Mouse (Mus musculus) stomach, embryonic 15.5 days (tissue): ENCODE data around the gene Rgs11. TPM values are rescaled to one million over a fixed set of nuclear protein-coding genes. Genes with fewer than 3 reads are reported as not detected.

Experiments used
- ATAC-seq: fragments of 200-750 bp; cut with Nextera tagmentation; 2 replicates; pipeline ENCODE4 v1.8.0; 2017; ENCODE audit warnings: low read depth, moderate number of reproducible peaks, moderate TSS enrichment; ENCODE audit not compliant: insufficient read depth, low FRiP score
- H3K27ac ChIP-seq: fragments of 300-500 bp; sonication (generic); 2 replicates; pipeline ENCODE4 v1.5.1; 2015; ENCODE audit warnings: mild to moderate bottlenecking, inconsistent platforms
- H3K27me3 ChIP-seq: fragments of 300-500 bp; sonication (generic); replicated peaks from 2 replicates; pipeline ENCODE4 v1.6.1; 2015; ENCODE audit warnings: inconsistent platforms
- H3K36me3 ChIP-seq: fragments of 300-500 bp; sonication (generic); 2 replicates; pipeline ENCODE4 v1.6.1; 2015; ENCODE audit warnings: inconsistent platforms
- H3K4me1 ChIP-seq: fragments of 300-500 bp; sonication (generic); 2 replicates; pipeline ENCODE4 v1.6.1; 2015; ENCODE audit warnings: inconsistent platforms
- H3K4me2 ChIP-seq: fragments of 300-500 bp; sonication (generic); 2 replicates; pipeline ENCODE4 v1.6.1; 2015; ENCODE audit warnings: mild to moderate bottlenecking, inconsistent platforms
- H3K4me3 ChIP-seq: fragments of 300-500 bp; sonication (generic); replicated peaks from 2 replicates; pipeline ENCODE4 v1.5.1; 2015; ENCODE audit warnings: inconsistent platforms
- H3K9ac ChIP-seq: fragments of 300-500 bp; sonication (generic); 2 replicates; pipeline ENCODE4 v1.6.1; 2015; ENCODE audit warnings: inconsistent platforms
- H3K9me3 ChIP-seq: fragments of 300-500 bp; sonication (generic); 2 replicates; pipeline ENCODE4 v1.6.1; 2016; ENCODE audit warnings: inconsistent platforms
- WGBS: fragments of 180-500 bp; shearing (Covaris S2); methylation state at CpG from one replicate; pipeline ENCODE4 v1.1.7; 2015; 5-methylcytosine and 5-hydroxymethylcytosine counted together
- polyA plus RNA-seq: library from polyadenylated mRNA; unstranded; fragments of >200 nt; fragmentation: Nextera tagmentation; extraction: Ambion mirVana; gene quantifications from 2 replicates; pipeline ENCODE4 v1.2.1, GENCODE M21; 2015

The Rgs11 gene
- polyA plus RNA-seq, 1 experiment from 2014 or later, result 27.2 TPM

DNA sequence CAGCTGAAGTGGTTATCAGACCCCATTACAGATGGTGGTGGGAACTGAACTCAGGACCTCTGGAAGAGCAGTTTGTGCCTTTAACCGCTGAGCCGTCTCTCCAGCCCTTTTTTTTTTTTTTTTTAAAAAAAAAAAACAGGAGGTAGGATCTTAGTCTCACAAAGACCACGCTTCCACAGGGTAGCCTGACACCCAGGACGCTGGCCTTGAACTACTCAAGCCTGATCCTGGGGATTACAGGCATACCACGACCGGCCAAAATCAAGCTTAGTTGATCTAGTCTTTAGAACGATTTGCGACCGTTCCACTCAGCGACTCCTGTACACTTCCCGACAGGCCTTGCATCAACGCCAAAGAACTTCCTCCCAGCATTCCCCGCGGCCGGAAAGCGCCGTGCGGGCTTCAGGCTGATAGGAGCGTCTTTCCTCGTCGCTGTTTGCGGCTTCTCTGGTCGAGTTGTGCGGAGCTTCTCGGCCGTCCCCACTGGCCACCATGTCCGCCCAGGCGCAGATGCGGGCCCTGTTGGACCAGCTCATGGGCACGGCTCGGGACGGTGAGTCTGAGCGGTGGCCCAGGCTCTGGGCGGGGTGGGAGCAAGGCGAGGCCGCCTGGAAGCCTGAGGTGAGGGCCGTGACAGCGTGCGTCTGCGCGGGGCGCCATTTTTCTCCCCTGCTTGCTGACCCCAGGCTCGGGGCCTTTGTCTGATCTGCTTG, 49.9 kb downstream of the Rgs11 start, which contains the start of gene Luc7l:
Luc7l (plus strand) TSS at position 358 of the 713 bp plus-strand sequence.
- peak within 1 kb of the TSS; percentile 94 for H3K9ac ChIP-seq
- H3K9me3 ChIP-seq, result no peaks in the 10 kb centered on the region
- peaks cover 10% of the 10 kb centered on the region; the same call in 1 of the 2 replicates for H3K36me3 ChIP-seq
- ATAC-seq, result peak; percentile 95
- WGBS, result 1% methylated on average over 42 of the region's 43 CpGs
- peak within 1 kb of the TSS; percentile 57 for H3K4me2 ChIP-seq
- H3K4me1 ChIP-seq, result peaks cover 4% of the 10 kb centered on the region; the same call in 1 of the 2 replicates
- no peaks in the 10 kb centered on the region for H3K27me3 ChIP-seq
- H3K27ac ChIP-seq, result peak within 1 kb of the TSS; percentile 99
- peak within 1 kb of the TSS; percentile 74 for H3K4me3 ChIP-seq

- H3K27me3 ChIP-seq, result no peaks in the 10 kb centered on the region
- H3K9me3 ChIP-seq, result no peaks in the 10 kb centered on the region
- peaks cover 4% of the 10 kb centered on the region; the same call in 1 of the 2 replicates for H3K4me1 ChIP-seq
- peaks cover 14% of the 10 kb centered on the region; the same call in 1 of the 2 replicates for H3K36me3 ChIP-seq
- H3K4me2 ChIP-seq, result peak overlapping the region; percentile 57
- H3K4me3 ChIP-seq, result peak overlapping the region; percentile 74
- peak overlapping the region; percentile 99 for H3K27ac ChIP-seq
- under 1% methylated on average over 24 of the region's 24 CpGs for WGBS
- ATAC-seq, result peak; percentile 6; the same call in 1 of the 2 replicates
- peak overlapping the region; percentile 94 for H3K9ac ChIP-seq
These were observed 50.6 kb downstream of the Rgs11 start for GRCm38 (mm10) chr17:26253399-26253798.

DNA sequence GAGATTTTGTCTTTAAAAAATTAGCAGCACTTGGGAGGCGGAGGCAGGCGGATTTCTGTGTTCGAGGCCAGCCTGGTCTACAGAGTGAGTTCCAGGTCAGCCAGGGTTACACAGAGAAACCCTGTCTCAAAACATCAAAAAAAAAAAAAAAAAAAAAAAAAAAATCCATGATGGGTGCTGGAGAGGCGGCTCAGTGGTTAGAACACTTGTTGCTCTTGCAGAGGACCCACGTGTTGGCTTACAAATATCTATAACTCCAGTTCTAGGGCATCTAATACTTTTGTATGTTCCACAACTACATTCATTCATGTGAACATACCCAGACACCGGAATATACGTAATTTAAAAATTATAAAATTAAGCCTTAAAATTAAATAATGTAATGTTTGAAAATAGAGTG, 52.6 kb downstream of the Rgs11 start:
- no peak overlapping the region for H3K4me2 ChIP-seq
- peaks cover 4% of the 10 kb centered on the region; the same call in 1 of the 2 replicates for H3K4me1 ChIP-seq
- no peak for ATAC-seq
- no peak overlapping the region for H3K9ac ChIP-seq
- H3K27ac ChIP-seq, result no peak overlapping the region
- no peaks in the 10 kb centered on the region for H3K27me3 ChIP-seq
- H3K4me3 ChIP-seq, result no peak overlapping the region
- peaks cover 23% of the 10 kb centered on the region for H3K36me3 ChIP-seq
- H3K9me3 ChIP-seq, result no peaks in the 10 kb centered on the region
- WGBS, result 93% methylated on average over 7 of the region's 7 CpGs

Other genes with a start within 250 kb of the Rgs11 start
- gene Capn15, start 217.2 kb upstream of the Rgs11 start, polyA plus RNA-seq, result 20.4 and 22.8 TPM in 2 replicates
- gene Rab11fip3, start 133.4 kb upstream of the Rgs11 start, polyA plus RNA-seq, result 11.9 and 13.3 TPM in 2 replicates
- 39.3 and 42.0 TPM in 2 replicates for gene Decr2, start 112.6 kb upstream of the Rgs11 start, polyA plus RNA-seq
- gene Nme4, start 107.3 kb upstream of the Rgs11 start, polyA plus RNA-seq, result 86.2 and 88.8 TPM in 2 replicates
- 6.6 and 7.2 TPM in 2 replicates for gene Tmem8, start 89.7 kb upstream of the Rgs11 start, polyA plus RNA-seq
- 199 and 208 TPM in 2 replicates for gene Mrpl28, start 79.5 kb upstream of the Rgs11 start, polyA plus RNA-seq
- 18.3 and 20.5 TPM in 2 replicates for gene Axin1, start 64.3 kb upstream of the Rgs11 start, polyA plus RNA-seq
- gene Pdia2, start 3.9 kb upstream of the Rgs11 start, polyA plus RNA-seq, result 121 and 146 TPM in 2 replicates
- gene Arhgdig, start 4.8 kb downstream of the Rgs11 start, polyA plus RNA-seq, result 118 and 143 TPM in 2 replicates
- 73.6 and 75.6 TPM in 2 replicates for gene Fam234a, start 41.3 kb downstream of the Rgs11 start, polyA plus RNA-seq
- gene Luc7l, start 49.9 kb downstream of the Rgs11 start, polyA plus RNA-seq, result 91.1 and 97.0 TPM in 2 replicates
- 2.5 and 2.6 TPM in 2 replicates for gene Neurl1b, start 211.9 kb downstream of the Rgs11 start, polyA plus RNA-seq